Mouse (Mus musculus): Measurements from ENCODE around the gene Pde6d. TPM values are rescaled to one million over a fixed set of nuclear protein-coding genes. Genes with fewer than 3 reads are reported as not detected.

Gene Pde6d
- polyA plus RNA-seq, 1 experiment from 2014 or later = 42.6 TPM

DNA sequence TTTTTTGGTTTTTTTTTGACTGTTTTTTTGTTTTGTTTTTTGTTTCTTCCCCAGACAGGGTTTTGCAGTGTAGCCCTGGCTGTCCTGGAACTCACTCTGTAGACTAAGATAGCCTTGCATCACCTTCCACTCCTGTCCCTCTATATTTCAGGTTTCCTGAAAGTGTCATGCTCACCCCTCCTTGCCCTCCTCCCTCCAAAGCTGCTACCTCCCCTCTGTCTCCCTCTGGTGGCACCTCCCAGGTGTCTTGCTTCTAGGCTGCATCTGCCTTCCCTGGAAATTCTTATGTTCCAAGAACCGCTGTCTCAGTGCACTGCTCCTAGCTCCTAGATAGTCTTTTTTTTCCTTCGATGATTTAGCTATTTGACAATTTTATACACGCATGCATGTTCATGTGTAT, 44.0 kb downstream of the Pde6d start:
- Histone ChIP-seq H3K4me1 (replicated peaks; ENCODE audit: control insufficient read depth, insufficient read depth, low read length) (no peaks in the 10 kb centered on the region), H3K4me2 (replicated peaks; ENCODE audit: low read depth) (no peak overlapping the region), H3K27ac (ENCODE audit: low read depth, low read length) (no peak overlapping the region), H3K9ac (ENCODE audit: low read depth, low read length) (no peak overlapping the region), H3K27me3 (replicated peaks; ENCODE audit: control insufficient read depth, insufficient read depth, low read length) (no peaks in the 10 kb centered on the region), H3K9me3 (ENCODE audit: control insufficient read depth) (no peaks in the 10 kb centered on the region), H3K4me3 (ENCODE audit: low read depth, low read length) (no peak overlapping the region), H3K36me3 (ENCODE audit: control insufficient read depth, insufficient read depth) (peaks cover 16% of the 10 kb centered on the region)
- ATAC-seq = no peak
- 56% methylated on average over 3 of the region's 3 CpGs for WGBS
- peak; percentile 62 for TF ChIP-seq CTCF (IDR thresholded peaks at IDR 0.05; ENCODE audit: low read depth)

DNA sequence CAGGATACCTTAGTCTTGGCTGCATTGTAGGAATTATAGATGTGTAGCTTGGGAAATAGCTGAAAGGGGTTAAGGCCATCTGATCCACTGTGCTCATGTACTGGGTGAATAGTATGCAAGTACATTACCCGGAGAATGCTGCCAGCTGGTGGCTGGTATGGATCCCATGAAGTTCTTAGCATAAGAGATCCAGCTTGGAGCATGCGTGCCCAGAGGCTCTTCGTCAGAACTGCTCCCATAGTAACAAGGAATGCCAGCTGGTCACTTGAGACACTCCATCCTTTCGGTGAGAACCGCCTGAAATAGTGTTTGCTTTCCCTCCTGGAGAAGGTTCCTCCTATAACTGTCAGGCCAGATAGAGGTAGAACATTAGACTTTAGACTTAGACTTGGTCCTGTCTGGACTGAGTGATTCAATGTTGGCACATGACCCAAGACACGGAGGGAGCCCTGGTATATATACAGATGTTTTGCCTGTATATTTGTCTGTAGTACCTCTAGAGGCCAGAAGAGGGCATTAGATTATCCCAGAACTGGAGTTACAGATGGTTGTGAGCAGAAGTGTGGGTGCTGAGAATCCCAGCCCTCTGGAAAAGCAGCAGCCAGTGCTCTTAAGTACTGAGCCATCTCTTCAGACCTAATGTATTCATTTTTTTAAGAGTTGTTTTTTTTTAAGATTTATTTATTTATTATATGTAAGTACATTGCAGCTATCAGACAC, 48.9 kb downstream of the Pde6d start:
- H3K36me3 ChIP-seq (ENCODE audit: control insufficient read depth, insufficient read depth) = peaks cover 4% of the 10 kb centered on the region; the same call in 1 of the 2 replicates

DNA sequence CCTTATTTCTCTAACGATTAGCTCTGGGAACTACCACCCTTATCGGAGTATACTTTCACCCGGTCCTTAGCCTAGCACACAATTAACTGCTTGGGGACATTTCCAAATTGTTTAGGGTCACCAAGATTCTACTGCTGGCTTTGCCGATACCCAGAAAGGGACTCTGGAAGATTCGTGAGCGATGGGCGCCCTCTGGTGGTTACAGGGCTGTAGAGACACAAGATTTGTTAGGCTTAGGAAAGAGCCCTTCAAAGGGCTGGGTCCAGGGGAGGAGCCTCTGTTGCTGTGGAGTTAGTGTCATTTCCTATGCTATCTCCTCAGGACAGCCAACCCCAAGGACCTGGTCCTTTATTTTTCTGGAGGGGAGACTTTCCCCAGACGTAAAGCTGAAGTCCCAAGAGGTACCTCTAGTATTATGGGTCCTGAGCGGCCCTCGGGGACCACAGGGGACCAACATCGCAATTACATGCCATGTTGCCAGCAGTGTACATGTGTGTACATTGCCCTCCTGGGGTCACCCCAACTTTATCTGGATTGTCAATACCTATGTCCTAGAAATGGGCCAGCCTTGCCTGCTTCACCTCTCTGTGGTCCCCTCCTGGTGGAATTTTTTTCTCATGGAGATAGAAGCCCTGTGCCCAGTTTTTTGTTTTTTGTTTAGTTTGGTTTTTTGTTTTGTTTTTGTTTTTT, 49.9 kb downstream of the Pde6d start:
- no peak overlapping the region for H3K4me3 ChIP-seq (ENCODE audit: low read depth, low read length)
- TF ChIP-seq CTCF (IDR thresholded peaks at IDR 0.05; ENCODE audit: low read depth) = peak; percentile 89
- no peak overlapping the region for H3K27ac ChIP-seq (ENCODE audit: low read depth, low read length)
- H3K4me1 ChIP-seq (replicated peaks; ENCODE audit: control insufficient read depth, insufficient read depth, low read length) = no peaks in the 10 kb centered on the region
- H3K9ac ChIP-seq (ENCODE audit: low read depth, low read length) = no peak overlapping the region
- H3K9me3 ChIP-seq (ENCODE audit: control insufficient read depth) = no peaks in the 10 kb centered on the region
- peaks cover 4% of the 10 kb centered on the region; the same call in 1 of the 2 replicates for H3K36me3 ChIP-seq (ENCODE audit: control insufficient read depth, insufficient read depth)
- H3K4me2 ChIP-seq (replicated peaks; ENCODE audit: low read depth) = peak overlapping the region; percentile 44
- 24% methylated on average over 11 of the region's 11 CpGs for WGBS
- peak; percentile 19 for ATAC-seq
- no peaks in the 10 kb centered on the region for H3K27me3 ChIP-seq (replicated peaks; ENCODE audit: control insufficient read depth, insufficient read depth, low read length)

More for the DNA sequence above, 48.9 kb downstream of the Pde6d start:
- H3K27ac ChIP-seq (ENCODE audit: low read depth, low read length) = no peak overlapping the region
- no peaks in the 10 kb centered on the region for H3K27me3 ChIP-seq (replicated peaks; ENCODE audit: control insufficient read depth, insufficient read depth, low read length)
- 72% methylated on average over 6 of the region's 6 CpGs for WGBS
- H3K9me3 ChIP-seq (ENCODE audit: control insufficient read depth) = no peaks in the 10 kb centered on the region
- peak; percentile 47; the same call in 1 of the 2 replicates for ATAC-seq
- peak; percentile 57 for TF ChIP-seq CTCF (IDR thresholded peaks at IDR 0.05; ENCODE audit: low read depth)
- no peak overlapping the region for H3K4me3 ChIP-seq (ENCODE audit: low read depth, low read length)
- H3K4me1 ChIP-seq (replicated peaks; ENCODE audit: control insufficient read depth, insufficient read depth, low read length) = no peaks in the 10 kb centered on the region
- H3K9ac ChIP-seq (ENCODE audit: low read depth, low read length) = no peak overlapping the region
- no peak overlapping the region for H3K4me2 ChIP-seq (replicated peaks; ENCODE audit: low read depth)

DNA sequence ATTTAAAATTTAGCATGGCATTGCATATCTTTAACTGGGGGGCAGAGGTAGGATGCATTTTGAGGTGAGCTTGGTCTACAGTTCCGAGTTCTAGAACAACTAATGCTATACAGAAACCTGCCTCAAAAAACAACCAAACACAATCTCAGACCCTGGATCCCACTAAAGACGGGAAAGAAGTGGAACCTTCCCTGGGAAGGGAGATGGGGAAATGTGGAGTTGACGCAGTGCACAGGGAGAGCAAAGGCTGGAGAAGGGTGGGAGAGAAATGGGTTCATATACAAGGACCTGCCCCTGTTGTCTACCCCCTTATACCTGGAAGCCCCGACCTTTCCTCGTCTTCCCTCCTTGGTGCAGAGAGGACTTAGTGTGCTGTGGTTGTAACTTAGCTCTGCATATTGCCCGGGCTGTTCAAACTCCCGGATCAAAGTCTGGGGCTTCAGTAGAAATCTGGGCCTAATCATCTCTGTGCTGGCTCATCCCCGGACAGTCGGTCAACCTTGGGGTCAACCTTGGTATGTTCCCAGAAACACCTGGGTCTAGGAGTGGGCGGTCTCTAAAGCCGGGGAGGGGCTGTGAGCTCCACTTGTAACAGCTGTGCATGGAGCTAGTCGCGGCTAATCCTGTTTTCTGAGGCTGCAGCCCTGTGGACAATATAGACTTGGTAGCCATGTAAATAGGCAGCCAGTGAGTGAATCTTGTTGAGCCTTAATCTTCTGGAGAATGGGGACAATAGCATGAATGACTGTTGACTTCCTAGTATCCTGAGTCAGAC, 50.7 kb downstream of the Pde6d start:
- H3K9me3 ChIP-seq (ENCODE audit: control insufficient read depth) = no peaks in the 10 kb centered on the region
- ATAC-seq = peak; percentile 0; the same call in 1 of the 2 replicates
- H3K27ac ChIP-seq (ENCODE audit: low read depth, low read length) = no peak overlapping the region
- H3K4me2 ChIP-seq (replicated peaks; ENCODE audit: low read depth) = peak overlapping the region; percentile 44
- no peak for TF ChIP-seq CTCF (IDR thresholded peaks at IDR 0.05; ENCODE audit: low read depth)
- H3K4me1 ChIP-seq (replicated peaks; ENCODE audit: control insufficient read depth, insufficient read depth, low read length) = no peaks in the 10 kb centered on the region
- H3K4me3 ChIP-seq (ENCODE audit: low read depth, low read length) = no peak overlapping the region
- WGBS = 9% methylated on average over 13 of the region's 13 CpGs
- H3K9ac ChIP-seq (ENCODE audit: low read depth, low read length) = no peak overlapping the region
- peaks cover 4% of the 10 kb centered on the region; the same call in 1 of the 2 replicates for H3K36me3 ChIP-seq (ENCODE audit: control insufficient read depth, insufficient read depth)
- no peaks in the 10 kb centered on the region for H3K27me3 ChIP-seq (replicated peaks; ENCODE audit: control insufficient read depth, insufficient read depth, low read length)

DNA sequence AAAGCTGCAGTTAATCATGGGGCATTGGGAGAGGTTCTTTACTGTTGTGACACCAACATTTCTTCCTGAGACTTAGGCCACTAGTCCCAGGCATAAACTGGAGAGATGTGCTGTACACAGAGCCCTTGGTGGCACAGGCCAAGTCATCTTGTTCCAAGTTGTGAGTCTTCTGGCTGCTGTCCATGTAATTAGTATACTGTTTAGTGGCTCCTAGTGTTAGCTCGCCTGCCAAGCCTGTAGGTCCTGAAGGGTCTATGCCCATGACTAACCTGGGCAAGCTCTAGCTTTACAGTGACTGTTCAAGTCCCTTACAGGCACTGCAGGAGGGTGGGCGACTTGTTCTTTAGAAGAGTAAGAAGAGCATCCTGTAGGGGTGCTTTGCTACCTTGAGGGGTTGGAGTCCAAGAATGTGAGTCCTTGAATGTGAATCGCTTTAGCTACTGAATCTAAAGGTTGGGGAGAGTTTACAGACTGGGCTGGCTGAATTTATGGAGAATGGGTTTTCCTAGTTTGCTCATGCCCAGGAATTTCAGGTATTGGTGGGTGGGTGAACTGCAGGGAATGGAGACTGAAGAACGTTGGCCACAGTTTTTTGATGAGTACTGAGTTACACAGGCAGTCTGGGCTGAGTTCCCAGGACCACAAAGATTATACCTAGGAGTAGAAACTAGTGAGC, 51.4 kb downstream of the Pde6d start:
- ATAC-seq = no peak
- no peak for TF ChIP-seq CTCF (IDR thresholded peaks at IDR 0.05; ENCODE audit: low read depth)
- Histone ChIP-seq H3K4me2 (replicated peaks; ENCODE audit: low read depth) (no peak overlapping the region), H3K9me3 (ENCODE audit: control insufficient read depth) (no peaks in the 10 kb centered on the region), H3K4me3 (ENCODE audit: low read depth, low read length) (no peak overlapping the region), H3K27ac (ENCODE audit: low read depth, low read length) (no peak overlapping the region), H3K36me3 (ENCODE audit: control insufficient read depth, insufficient read depth) (peaks cover 4% of the 10 kb centered on the region; the same call in 1 of the 2 replicates), H3K27me3 (replicated peaks; ENCODE audit: control insufficient read depth, insufficient read depth, low read length) (no peaks in the 10 kb centered on the region), H3K9ac (ENCODE audit: low read depth, low read length) (no peak overlapping the region), H3K4me1 (replicated peaks; ENCODE audit: control insufficient read depth, insufficient read depth, low read length) (no peaks in the 10 kb centered on the region)
- 19% methylated on average over 4 of the region's 4 CpGs for WGBS
